14 mouse cellular contexts compared by ENCODE assay signal in genomic region chr12:27370756-27371155, GRCm38 (mm10). TPM values are rescaled to one million over a fixed set of nuclear protein-coding genes. Genes with fewer than 3 reads are reported as not detected.
"Had no signal": no experiment of that assay in that cellular context is flagged by ENCODE, and none has a peak within 500 bp of the region (broad histone marks: within the 10 kb centered on the region; RNA-seq: fewer than 3 reads in every experiment).

No protein-coding gene starts in this region.

- DNase-seq: kidney, adult 8-10 months; kidney, postnatal 10 days; kidney, postnatal 36 days; layer of hippocampus, postnatal 36 days; liver, embryonic 13.5 days; lung, adult 2 months; lung, postnatal 14 days; lung, postnatal 4 days; thymus, adult 18-20 months had no signal

- H3K4me1 ChIP-seq: kidney, embryonic 15.5 days; liver, embryonic 13.5 days; midbrain, embryonic 13.5 days had no signal

- ATAC-seq: midbrain, embryonic 13.5 days had no signal

- H3K4me2 ChIP-seq: kidney, embryonic 15.5 days; liver, embryonic 13.5 days; midbrain, embryonic 13.5 days had no signal

- H3K27ac ChIP-seq: kidney, embryonic 15.5 days; left cerebral cortex, adult 2 months; liver, embryonic 13.5 days; midbrain, embryonic 13.5 days had no signal

- H3K9ac ChIP-seq: kidney, embryonic 15.5 days; liver, embryonic 13.5 days; midbrain, embryonic 13.5 days had no signal

- H3K27me3 ChIP-seq: kidney, embryonic 15.5 days; liver, embryonic 13.5 days; midbrain, embryonic 13.5 days had no signal

- H3K36me3 ChIP-seq: kidney, embryonic 15.5 days; liver, embryonic 13.5 days; midbrain, embryonic 13.5 days had no signal

- H3K9me3 ChIP-seq: kidney, embryonic 15.5 days; liver, embryonic 13.5 days; midbrain, embryonic 13.5 days had no signal

- H3K4me3 ChIP-seq: kidney, embryonic 15.5 days; left cerebral cortex, adult 2 months; liver, embryonic 13.5 days; midbrain, embryonic 13.5 days had no signal

RNA-seq across cellular contexts. Expression of gene Sox11, which starts 28.4 kb away (rescaled TPM):
- total RNA-seq: liver, adult 2 months; megakaryocyte, adult 5-6 weeks had no signal
- polyA plus RNA-seq: liver, adult 2 months had no signal
